Mouse (Mus musculus): Measurements from ENCODE around the gene Col9a1. TPM values are rescaled to one million over a fixed set of nuclear protein-coding genes. Genes with fewer than 3 reads are reported as not detected.
A peak's percentile ranks its signal among the peaks of the same experiment; 100 is the strongest.

The Col9a1 gene
- polyA plus RNA-seq, 1 experiment, result not detected

DNA sequence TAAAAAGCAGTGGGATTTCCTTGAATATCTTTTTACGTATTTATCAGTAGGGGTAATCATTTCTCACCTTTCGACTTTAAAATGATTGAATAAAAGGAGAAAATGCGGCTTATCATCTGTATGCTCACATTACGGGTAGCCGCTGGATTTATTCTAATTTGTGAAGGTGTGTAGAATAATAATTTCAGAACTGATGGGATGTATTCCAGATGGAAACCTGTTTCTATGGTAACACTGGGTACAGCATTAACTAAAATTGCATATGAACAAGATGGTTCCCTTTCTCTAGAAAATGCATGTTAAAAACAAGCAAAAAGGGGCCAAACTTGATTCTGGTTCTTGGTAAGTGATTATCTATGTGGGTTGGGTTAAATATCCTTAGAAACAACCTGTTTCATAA lies 19.7 kb upstream of the Col9a1 start:
- Histone ChIP-seq H3K4me3 (ENCODE audit: insufficient read depth, low read depth, low read length) (no peak overlapping the region), H3K27me3 (replicated peaks; ENCODE audit: control insufficient read depth, insufficient read depth, low read length) (no peaks in the 10 kb centered on the region; the same call in 1 of the 2 replicates), H3K27ac (ENCODE audit: insufficient read depth, low read depth, low read length) (no peak overlapping the region), H3K4me1 (ENCODE audit: control insufficient read depth, insufficient read depth, low read length) (no peaks in the 10 kb centered on the region), H3K36me3 (ENCODE audit: control insufficient read depth, insufficient read depth, low read length) (no peaks in the 10 kb centered on the region)
- WGBS, result 93% methylated on average over 5 of the region's 5 CpGs
- no peak for DNase-seq
- TF ChIP-seq CTCF (conservative IDR thresholded peaks at IDR 0.05; ENCODE audit: insufficient read depth, insufficient read length, low read depth, low read length), result no peak
- no peak for TF ChIP-seq POLR2A (IDR thresholded peaks at IDR 0.05; ENCODE audit: low read depth, low read length)

DNA sequence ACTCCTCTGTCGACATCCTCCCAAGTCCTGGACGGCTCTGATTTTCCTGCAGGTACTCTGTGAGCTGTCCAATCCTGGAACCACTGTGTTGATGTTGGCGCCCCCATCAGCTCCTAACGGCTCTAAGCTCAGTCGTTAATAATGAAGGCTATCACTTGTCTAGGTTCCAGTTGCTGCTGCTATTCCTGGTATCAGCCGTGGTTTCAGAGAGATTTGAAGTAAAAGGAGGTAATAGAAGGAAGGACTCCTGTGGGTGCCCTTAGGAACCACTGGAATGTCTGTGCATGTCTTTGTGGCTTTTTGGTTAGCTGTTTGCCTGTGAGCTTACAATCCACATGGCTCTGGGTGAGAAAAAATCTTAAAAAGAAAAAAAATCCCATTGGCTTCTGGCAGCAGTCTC lies 8.0 kb upstream of the Col9a1 start:
- Histone ChIP-seq H3K27ac (ENCODE audit: insufficient read depth, low read depth, low read length) (no peak overlapping the region), H3K36me3 (ENCODE audit: control insufficient read depth, insufficient read depth, low read length) (no peaks in the 10 kb centered on the region), H3K27me3 (replicated peaks; ENCODE audit: control insufficient read depth, insufficient read depth, low read length) (no peaks in the 10 kb centered on the region), H3K4me1 (ENCODE audit: control insufficient read depth, insufficient read depth, low read length) (no peaks in the 10 kb centered on the region), H3K4me3 (ENCODE audit: insufficient read depth, low read depth, low read length) (no peak overlapping the region)
- TF ChIP-seq POLR2A (IDR thresholded peaks at IDR 0.05; ENCODE audit: low read depth, low read length) (no peak), CTCF (conservative IDR thresholded peaks at IDR 0.05; ENCODE audit: insufficient read depth, insufficient read length, low read depth, low read length) (no peak)
- WGBS, result 21% methylated on average over 6 of the region's 6 CpGs
- DNase-seq, result no peak

DNA sequence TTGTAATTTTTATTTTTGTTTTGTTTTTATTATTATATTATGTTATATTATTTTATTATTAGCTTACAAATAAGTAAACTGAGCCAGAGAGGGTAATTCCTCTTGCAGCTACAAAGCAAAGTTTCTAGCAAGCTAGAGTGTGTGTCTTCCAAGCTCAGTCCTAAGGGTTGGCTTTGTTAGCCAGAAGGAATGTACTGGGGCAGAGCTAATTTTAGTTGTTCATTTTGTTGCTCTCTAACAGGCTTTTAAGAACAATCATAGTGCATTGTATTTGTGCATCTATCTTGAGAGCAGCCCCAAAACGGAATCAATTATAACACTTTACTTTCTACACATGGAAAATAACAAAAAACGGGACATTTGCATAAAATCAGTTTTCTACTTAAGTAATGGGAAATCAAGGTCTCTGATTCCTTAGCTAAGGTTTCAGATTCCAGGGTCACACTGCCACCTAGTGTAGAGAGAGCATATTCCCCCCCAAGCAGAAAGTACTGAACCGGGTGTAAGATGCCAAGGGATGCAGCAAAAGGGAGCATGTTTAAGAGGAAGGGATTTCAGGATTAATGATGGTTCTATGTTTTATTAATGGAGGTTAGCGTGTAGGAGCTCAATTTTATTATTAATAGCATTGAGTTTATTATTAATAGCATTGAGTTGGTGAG lies 6.1 kb upstream of the Col9a1 start:
- Histone ChIP-seq H3K36me3 (ENCODE audit: control insufficient read depth, insufficient read depth, low read length) (no peaks in the 10 kb centered on the region), H3K4me1 (ENCODE audit: control insufficient read depth, insufficient read depth, low read length) (no peaks in the 10 kb centered on the region), H3K27ac (ENCODE audit: insufficient read depth, low read depth, low read length) (no peak overlapping the region), H3K4me3 (ENCODE audit: insufficient read depth, low read depth, low read length) (no peak overlapping the region), H3K27me3 (replicated peaks; ENCODE audit: control insufficient read depth, insufficient read depth, low read length) (no peaks in the 10 kb centered on the region; the same call in 1 of the 2 replicates)
- TF ChIP-seq CTCF (conservative IDR thresholded peaks at IDR 0.05; ENCODE audit: insufficient read depth, insufficient read length, low read depth, low read length) (peak; percentile 69), POLR2A (IDR thresholded peaks at IDR 0.05; ENCODE audit: low read depth, low read length) (no peak)
- peak; percentile 54 for DNase-seq
- 2% methylated on average over 4 of the region's 4 CpGs for whole genome bisulfite sequencing

DNA sequence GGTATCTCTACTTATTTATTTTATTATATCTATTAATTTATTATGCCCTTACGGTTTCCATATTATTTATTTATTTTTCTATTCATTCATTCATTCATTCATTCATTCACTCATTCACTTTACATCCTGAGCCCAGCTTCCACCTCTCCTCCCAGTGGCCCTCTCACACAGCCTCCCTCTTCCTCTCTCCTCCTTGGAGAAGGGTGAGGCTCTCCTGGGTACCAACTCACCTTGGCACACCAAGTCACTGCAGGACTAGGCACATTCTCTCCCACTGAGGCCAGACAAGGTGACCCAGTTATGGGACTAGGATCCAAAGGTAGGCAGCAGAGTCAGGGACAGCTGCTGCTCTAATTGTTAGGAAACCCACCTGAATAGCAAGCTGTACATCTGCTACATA lies 5.5 kb upstream of the Col9a1 start:
- Histone ChIP-seq H3K27me3 (replicated peaks; ENCODE audit: control insufficient read depth, insufficient read depth, low read length) (no peaks in the 10 kb centered on the region; the same call in 1 of the 2 replicates), H3K36me3 (ENCODE audit: control insufficient read depth, insufficient read depth, low read length) (no peaks in the 10 kb centered on the region), H3K4me3 (ENCODE audit: insufficient read depth, low read depth, low read length) (no peak overlapping the region), H3K27ac (ENCODE audit: insufficient read depth, low read depth, low read length) (no peak overlapping the region), H3K4me1 (ENCODE audit: control insufficient read depth, insufficient read depth, low read length) (no peaks in the 10 kb centered on the region)
- WGBS, result 65% methylated on average over 1 of the region's 1 CpGs
- no peak for DNase-seq
- TF ChIP-seq CTCF (conservative IDR thresholded peaks at IDR 0.05; ENCODE audit: insufficient read depth, insufficient read length, low read depth, low read length) (no peak), POLR2A (IDR thresholded peaks at IDR 0.05; ENCODE audit: low read depth, low read length) (no peak)

DNA sequence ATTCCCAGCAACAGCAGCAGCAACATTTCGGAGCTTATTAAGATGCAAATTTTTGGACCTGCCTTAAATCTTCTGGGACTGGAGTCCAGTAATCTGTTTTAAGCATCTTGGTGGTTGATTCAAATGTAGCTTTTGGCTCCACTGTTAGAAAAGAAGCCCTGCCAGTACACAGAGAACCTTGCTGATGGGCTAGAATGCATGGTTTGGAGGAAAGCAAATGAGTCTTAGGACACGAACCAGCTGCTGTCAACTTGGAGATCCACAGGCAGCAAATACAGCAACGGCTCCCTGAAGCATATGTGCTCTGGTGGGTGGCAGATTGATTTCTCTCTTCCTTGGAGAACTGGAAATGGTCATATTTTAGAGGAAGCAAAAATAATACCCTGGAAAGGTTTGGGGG lies 4.8 kb upstream of the Col9a1 start:
- H3K36me3 ChIP-seq (ENCODE audit: control insufficient read depth, insufficient read depth, low read length), result no peaks in the 10 kb centered on the region
- no peak overlapping the region for H3K27ac ChIP-seq (ENCODE audit: insufficient read depth, low read depth, low read length)
- no peak for DNase-seq
- TF ChIP-seq POLR2A (IDR thresholded peaks at IDR 0.05; ENCODE audit: low read depth, low read length) (no peak), CTCF (conservative IDR thresholded peaks at IDR 0.05; ENCODE audit: insufficient read depth, insufficient read length, low read depth, low read length) (no peak)
- H3K27me3 ChIP-seq (replicated peaks; ENCODE audit: control insufficient read depth, insufficient read depth, low read length), result no peaks in the 10 kb centered on the region; the same call in 1 of the 2 replicates
- no peaks in the 10 kb centered on the region for H3K4me1 ChIP-seq (ENCODE audit: control insufficient read depth, insufficient read depth, low read length)
- 48% methylated on average over 3 of the region's 3 CpGs for WGBS
- H3K4me3 ChIP-seq (ENCODE audit: insufficient read depth, low read depth, low read length), result no peak overlapping the region

DNA sequence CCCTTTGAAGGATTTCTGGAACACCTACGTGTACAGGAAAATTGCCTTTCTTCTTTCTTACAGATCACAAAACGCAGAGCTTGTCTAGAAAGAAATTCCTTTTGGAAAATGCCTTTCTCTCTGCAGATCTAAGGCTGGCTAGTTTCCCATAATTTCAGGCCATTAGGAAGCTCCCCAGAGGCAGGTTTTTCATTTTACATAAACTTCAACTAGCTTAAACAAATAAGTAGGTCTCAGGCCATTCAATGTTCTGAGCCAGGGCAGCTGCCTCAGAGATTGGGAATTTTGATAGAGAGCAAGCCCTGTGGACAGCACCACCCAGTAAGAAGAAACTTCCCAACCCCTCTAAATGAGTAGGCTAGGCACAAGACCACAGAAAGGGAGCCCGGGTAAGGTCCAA lies 1.6 kb upstream of the Col9a1 start:
- 66% methylated on average over 3 of the region's 3 CpGs for WGBS

DNA sequence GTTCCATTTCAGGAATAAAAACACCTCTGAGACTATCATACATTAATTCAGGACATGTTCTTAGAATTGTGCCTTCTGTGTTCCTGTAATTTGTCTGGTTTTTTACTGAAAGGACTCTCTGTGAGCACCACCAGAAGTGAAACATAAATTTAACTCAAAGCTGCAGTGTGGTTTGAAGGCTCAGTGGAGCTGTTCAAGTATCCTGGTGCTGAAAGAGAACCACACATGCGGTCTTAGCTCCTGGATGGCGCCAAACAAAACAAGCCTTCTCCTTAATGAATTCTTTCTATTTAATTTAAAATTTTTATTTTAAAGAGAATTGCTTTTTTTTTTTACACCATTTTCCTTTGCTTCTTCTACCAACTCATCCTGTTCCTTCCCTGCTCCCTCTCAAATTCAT lies 2.4 kb downstream of the Col9a1 start:
- H3K27ac ChIP-seq (ENCODE audit: insufficient read depth, low read depth, low read length), result no peak overlapping the region
- TF ChIP-seq CTCF (conservative IDR thresholded peaks at IDR 0.05; ENCODE audit: insufficient read depth, insufficient read length, low read depth, low read length) (no peak), POLR2A (IDR thresholded peaks at IDR 0.05; ENCODE audit: low read depth, low read length) (no peak)
- no peaks in the 10 kb centered on the region; the same call in 1 of the 2 replicates for H3K27me3 ChIP-seq (replicated peaks; ENCODE audit: control insufficient read depth, insufficient read depth, low read length)
- WGBS, result 58% methylated on average over 2 of the region's 2 CpGs
- no peak overlapping the region for H3K4me3 ChIP-seq (ENCODE audit: insufficient read depth, low read depth, low read length)
- DNase-seq, result no peak
- H3K36me3 ChIP-seq (ENCODE audit: control insufficient read depth, insufficient read depth, low read length), result no peaks in the 10 kb centered on the region
- no peaks in the 10 kb centered on the region for H3K4me1 ChIP-seq (ENCODE audit: control insufficient read depth, insufficient read depth, low read length)

More for the DNA sequence above, 1.6 kb upstream of the Col9a1 start:
- H3K27ac ChIP-seq (ENCODE audit: insufficient read depth, low read depth, low read length), result no peak overlapping the region
- no peak overlapping the region for H3K4me3 ChIP-seq (ENCODE audit: insufficient read depth, low read depth, low read length)
- H3K36me3 ChIP-seq (ENCODE audit: control insufficient read depth, insufficient read depth, low read length), result no peaks in the 10 kb centered on the region
- no peaks in the 10 kb centered on the region for H3K4me1 ChIP-seq (ENCODE audit: control insufficient read depth, insufficient read depth, low read length)
- no peak for DNase-seq
- H3K27me3 ChIP-seq (replicated peaks; ENCODE audit: control insufficient read depth, insufficient read depth, low read length), result no peaks in the 10 kb centered on the region; the same call in 1 of the 2 replicates
- no peak for TF ChIP-seq POLR2A (IDR thresholded peaks at IDR 0.05; ENCODE audit: low read depth, low read length)
- TF ChIP-seq CTCF (conservative IDR thresholded peaks at IDR 0.05; ENCODE audit: insufficient read depth, insufficient read length, low read depth, low read length), result no peak
